Mouse (Mus musculus) mouse trophoblast stem cell (cell line): ENCODE results near the gene Ptrh1.

Experiments
- in situ Hi-C, 2 experiments: fragments of 300-500 bp; cut with MseI, MboI; formaldehyde crosslinking; loops; 2 replicates in 1 of 2; 3 replicates in 1 of 2; pipeline ENCODE4 v1.15.1; 2025

Ptrh1 gene

GRCm38 (mm10) chr2:32756674-32757055, 18.9 kb upstream of the Ptrh1 start:
- in situ Hi-C loops, result loop anchor here in 1 of 2 experiments (5.0 kb wide), 1 partner anchor 44 kb away; the partner anchor contains the start of gene Cdk9

- in situ Hi-C loops, result loop anchor here in 1 of 2 experiments (5.0 kb wide), 1 partner anchor 45 kb away; the partner anchor contains the start of gene Cdk9
Observed at GRCm38 (mm10) chr2:32757056-32757845, 18.3 kb upstream of the Ptrh1 start, which contains the start of gene Tor2a. Gene Tor2a (plus strand): TSS chr2:32757234.

GRCm38 (mm10) chr2:32758503-32758902, 17.1 kb upstream of the Ptrh1 start:
- in situ Hi-C loops, result loop anchor here in 1 of 2 experiments (5.0 kb wide), 1 partner anchor 46 kb away; the partner anchor contains the start of gene Cdk9

- in situ Hi-C loops, result loop anchor here in 1 of 2 experiments (5.0 kb wide), 1 partner anchor 47 kb away; the partner anchor contains the start of gene Cdk9
Observed at GRCm38 (mm10) chr2:32759001-32759400, 16.6 kb upstream of the Ptrh1 start.

GRCm38 (mm10) chr2:32761361-32761760, 14.2 kb upstream of the Ptrh1 start:
- in situ Hi-C loops, result no loop called here

GRCm38 (mm10) chr2:32761859-32762258, 13.7 kb upstream of the Ptrh1 start:
- in situ Hi-C loops, result no loop called here

GRCm38 (mm10) chr2:32763353-32763752, 12.2 kb upstream of the Ptrh1 start:
- in situ Hi-C loops, result no loop called here

- in situ Hi-C loops, result no loop called here
Observed at GRCm38 (mm10) chr2:32767241-32767640, 8.3 kb upstream of the Ptrh1 start.

- in situ Hi-C loops, result no loop called here
Observed at GRCm38 (mm10) chr2:32768661-32769285, 6.8 kb upstream of the Ptrh1 start.

GRCm38 (mm10) chr2:32769327-32770085, 6.1 kb upstream of the Ptrh1 start:
- in situ Hi-C loops, result no loop called here

- in situ Hi-C loops, result no loop called here
Observed at GRCm38 (mm10) chr2:32771886-32772285, 3.7 kb upstream of the Ptrh1 start.

- in situ Hi-C loops, result no loop called here
Observed at GRCm38 (mm10) chr2:32772626-32773279, 2.8 kb upstream of the Ptrh1 start.

GRCm38 (mm10) chr2:32776192-32776591, 606 bp downstream of the Ptrh1 start:
- in situ Hi-C loops, result loop anchor here in 1 of 2 experiments (5.0 kb wide), 1 partner anchor 76 kb away; no protein-coding TSS in a partner anchor

- in situ Hi-C loops, result loop anchor here in 1 of 2 experiments (5.0 kb wide), 1 partner anchor 74 kb away; no protein-coding TSS in a partner anchor
Observed at GRCm38 (mm10) chr2:32778081-32778480, 2.5 kb downstream of the Ptrh1 start.

GRCm38 (mm10) chr2:32779131-32779530, 3.5 kb downstream of the Ptrh1 start:
- in situ Hi-C loops, result loop anchor here in 1 of 2 experiments (5.0 kb wide), 1 partner anchor 73 kb away; no protein-coding TSS in a partner anchor

- in situ Hi-C loops, result loop anchor here in 1 of 2 experiments (5.0 kb wide), 1 partner anchor 73 kb away; no protein-coding TSS in a partner anchor
Observed at GRCm38 (mm10) chr2:32779714-32780113, 4.1 kb downstream of the Ptrh1 start.

GRCm38 (mm10) chr2:32781710-32782109, 6.1 kb downstream of the Ptrh1 start:
- in situ Hi-C loops, result no loop called here

GRCm38 (mm10) chr2:32784048-32784681, 8.6 kb downstream of the Ptrh1 start, which contains the start of gene Cfap157:
Gene Cfap157 (minus strand): TSS chr2:32784428.
- in situ Hi-C loops, result no loop called here

GRCm38 (mm10) chr2:32787176-32787575, 11.6 kb downstream of the Ptrh1 start:
- in situ Hi-C loops, result no loop called here

GRCm38 (mm10) chr2:32788581-32788980, 13.0 kb downstream of the Ptrh1 start:
- in situ Hi-C loops, result no loop called here
